Mouse (Mus musculus): Measurements from ENCODE around the gene Asb2. TPM values are rescaled to one million over a fixed set of nuclear protein-coding genes. Genes with fewer than 3 reads are reported as not detected.

The Asb2 gene
- polyA plus RNA-seq (2015; fragmentation: Nextera tagmentation; extraction: Ambion mirVana) = 6.2 and 9.0 TPM in 2 replicates

DNA sequence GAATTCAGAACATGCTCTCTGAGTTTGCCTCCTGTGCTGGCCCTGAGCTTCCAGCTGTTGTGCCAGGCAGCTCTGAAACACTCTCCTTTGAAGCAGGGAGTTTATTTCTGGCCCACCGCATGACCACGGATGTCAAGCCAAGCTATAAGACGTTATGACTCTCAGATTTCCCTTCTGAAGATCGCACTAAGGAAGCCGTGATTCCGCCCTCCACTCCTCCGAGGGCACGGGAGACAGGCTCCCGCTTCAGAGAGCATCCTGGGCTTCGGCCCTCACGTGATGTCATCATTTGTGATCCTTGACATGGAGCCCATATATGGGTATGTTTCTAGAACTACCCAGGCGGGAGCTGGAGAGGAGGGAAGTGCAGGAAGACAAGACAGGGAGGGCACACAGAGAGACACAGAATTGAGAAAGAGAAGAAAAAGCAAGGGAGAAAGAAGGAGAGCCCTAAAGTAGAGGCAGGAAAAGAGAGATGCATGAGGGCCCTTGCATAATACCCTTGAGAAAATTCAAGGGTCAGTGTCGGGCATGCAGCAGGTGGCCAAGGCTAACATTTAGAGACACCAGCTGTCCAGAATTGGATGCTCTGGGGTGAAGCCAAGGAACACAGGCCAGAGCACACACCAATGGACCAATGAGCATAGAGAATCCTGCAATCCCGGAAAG, at the start of gene Asb2:
TSS of gene Asb2 (minus strand) at position 256 of the 669 bp plus-strand sequence.

DNA sequence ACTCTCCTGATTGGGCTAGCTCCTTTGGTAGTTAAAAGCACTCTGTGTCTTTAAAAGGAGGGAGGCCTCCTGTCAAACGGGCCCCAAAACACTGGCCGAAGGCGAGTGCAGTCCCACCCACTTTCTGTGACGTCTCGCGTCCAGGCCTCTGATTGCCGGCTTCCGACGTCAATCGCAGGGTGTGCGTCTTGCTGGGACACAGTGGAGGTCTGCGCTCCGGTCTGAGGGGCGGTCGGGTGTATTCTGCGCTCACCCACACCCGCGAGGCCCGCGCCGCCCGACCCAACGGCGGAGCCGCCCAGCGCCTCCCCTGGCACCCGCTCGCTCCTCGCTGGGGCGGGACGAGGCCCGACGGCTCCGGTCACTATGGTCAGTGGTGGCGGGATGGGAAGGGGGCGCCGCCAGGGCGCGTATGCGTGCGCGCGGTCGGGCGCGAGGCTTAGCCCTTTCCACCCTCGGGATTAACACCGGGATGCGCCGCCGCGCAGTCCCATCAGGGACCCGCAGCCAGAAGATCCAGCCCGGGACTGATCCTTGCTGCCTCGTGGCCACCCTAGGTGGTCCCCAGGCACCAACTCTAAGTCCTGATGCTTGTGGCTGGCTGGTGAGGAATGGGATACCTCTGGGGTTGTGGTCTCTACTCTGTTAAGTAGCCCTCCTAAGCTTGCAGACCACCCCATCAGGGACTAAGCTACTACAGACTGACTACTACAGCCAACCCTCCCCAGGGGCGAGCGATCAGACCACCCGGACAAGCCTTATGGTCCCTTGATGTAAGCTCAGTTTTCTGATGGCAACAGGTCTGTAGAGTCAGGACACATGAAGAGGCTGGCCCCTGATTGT, 32.9 kb upstream of the Asb2 start, which contains the start of gene Otub2:
TSS of gene Otub2 (plus strand) at position 178 of the 843 bp plus-strand sequence.

DNA sequence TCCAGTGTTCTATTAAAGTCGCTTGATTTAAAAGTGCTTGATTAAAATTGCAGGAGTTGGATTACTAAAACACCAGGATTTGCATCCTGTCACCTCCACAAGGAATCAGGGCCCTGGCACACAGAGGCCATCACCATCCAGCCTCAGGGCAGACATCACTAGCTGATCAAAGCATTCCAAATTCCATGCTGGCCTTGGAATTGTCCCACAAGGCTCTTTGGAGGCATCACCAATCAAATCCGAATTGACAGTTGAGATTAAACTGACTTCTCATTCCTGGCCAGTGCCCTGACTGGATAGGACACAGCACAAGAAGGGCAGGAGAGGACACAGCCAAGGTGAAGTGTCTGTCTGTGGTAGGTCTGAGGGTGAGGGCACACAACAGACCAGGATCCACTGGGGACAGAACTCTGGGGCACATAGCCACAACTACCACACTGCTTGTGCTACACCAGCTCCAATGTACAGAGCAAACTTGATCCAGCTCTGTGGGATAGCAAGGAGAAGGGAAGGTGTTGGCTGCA, 45.0 kb downstream of the Asb2 start, which contains the start of gene Fam181a:
TSS of gene Fam181a (plus strand) at position 232 of the 524 bp plus-strand sequence.

Other genes starting within 250 kb of the Asb2 start
- not detected in 2 replicates for gene Prima1, start 113.9 kb downstream of the Asb2 start, polyA plus RNA-seq (2015; fragmentation: Nextera tagmentation; extraction: Ambion mirVana)
- not detected in 2 replicates for gene Fam181a, start 45.0 kb downstream of the Asb2 start, polyA plus RNA-seq (2015; fragmentation: Nextera tagmentation; extraction: Ambion mirVana)
- 16.8 and 18.1 TPM in 2 replicates for gene Otub2, start 32.7 kb upstream of the Asb2 start, polyA plus RNA-seq (2015; fragmentation: Nextera tagmentation; extraction: Ambion mirVana)
- gene 9330161L09Rik, start 51.8 kb upstream of the Asb2 start, polyA plus RNA-seq (2015; fragmentation: Nextera tagmentation; extraction: Ambion mirVana) = 0.28 and 0.52 TPM in 2 replicates
- gene Ddx24, start 69.8 kb upstream of the Asb2 start, polyA plus RNA-seq (2015; fragmentation: Nextera tagmentation; extraction: Ambion mirVana) = 96.9 and 105 TPM in 2 replicates
- gene Ifi27, start 78.2 kb upstream of the Asb2 start, polyA plus RNA-seq (2015; fragmentation: Nextera tagmentation; extraction: Ambion mirVana) = 85.4 and 87.8 TPM in 2 replicates
- 147 and 188 TPM in 2 replicates for gene Ifi27l2a, start 87.7 kb upstream of the Asb2 start, polyA plus RNA-seq (2015; fragmentation: Nextera tagmentation; extraction: Ambion mirVana)
- not detected in 2 replicates for gene Ifi27l2b, start 101.2 kb upstream of the Asb2 start, polyA plus RNA-seq (2015; fragmentation: Nextera tagmentation; extraction: Ambion mirVana)
- gene Ppp4r4, start 176.3 kb upstream of the Asb2 start, polyA plus RNA-seq (2015; fragmentation: Nextera tagmentation; extraction: Ambion mirVana) = 0.11 and 0.42 TPM in 2 replicates